Mouse (Mus musculus) olfactory bulb, adult 2 months (tissue): Measurements from ENCODE around the gene Prim2.

Experiments
- CTCF ChIP-seq: fragments of 200-500 bp; IDR thresholded peaks from 2 replicates; pipeline ENCODE4 v1.5.1; 2012; ENCODE audit warnings: low read depth, mild to moderate bottlenecking, low read length, moderate library complexity; ENCODE audit not compliant: insufficient read depth
- POLR2A ChIP-seq: fragments of 200-500 bp; IDR thresholded peaks from 2 replicates; pipeline ENCODE4 v1.6.1; 2012; ENCODE audit warnings: mild to moderate bottlenecking, low read depth, low read length, moderate library complexity; ENCODE audit not compliant: insufficient read depth

- no peak for TF ChIP-seq CTCF
- TF ChIP-seq POLR2A, result no peak
These were observed 65.4 kb downstream of the Prim2 start for GRCm38 (mm10) chr1:33604087-33604699.
